Mouse (Mus musculus) embryo, embryonic 10 days (tissue): Measurements from ENCODE around the gene Pan3.

ENCODE experiments used
- DNase-seq: peaks from one replicate; pipeline ENCODE4 v3.0.0-alpha.2; 2015; ENCODE audit warnings: low spot score

Pan3 gene

GRCm38 (mm10) chr5:147429535-147430305 lies at the start of gene Pan3:
Gene Pan3 (plus strand): TSS chr5:147430161.
- DNase-seq: peak; percentile 91

GRCm38 (mm10) chr5:147381396-147381795 lies 48.6 kb upstream of the Pan3 start:
- no peak for DNase-seq

GRCm38 (mm10) chr5:147386865-147387264 lies 43.1 kb upstream of the Pan3 start:
- DNase-seq: no peak

GRCm38 (mm10) chr5:147388376-147389008 lies 41.5 kb upstream of the Pan3 start:
- no peak for DNase-seq

GRCm38 (mm10) chr5:147389052-147389451 lies 40.9 kb upstream of the Pan3 start:
- DNase-seq: no peak

- DNase-seq: no peak
Observed at GRCm38 (mm10) chr5:147390772-147391171, 39.2 kb upstream of the Pan3 start.

- DNase-seq: no peak
Observed at GRCm38 (mm10) chr5:147392667-147393213, 37.2 kb upstream of the Pan3 start.

GRCm38 (mm10) chr5:147395050-147395449 lies 34.9 kb upstream of the Pan3 start:
- DNase-seq: no peak

GRCm38 (mm10) chr5:147399843-147400504 lies 30.0 kb upstream of the Pan3 start, which contains the start of gene Flt3:
Gene Flt3 (minus strand): TSS chr5:147400489.
- peak; percentile 78 for DNase-seq

GRCm38 (mm10) chr5:147400505-147400979 lies 29.4 kb upstream of the Pan3 start:
- DNase-seq: no peak

GRCm38 (mm10) chr5:147401024-147401423 lies 28.9 kb upstream of the Pan3 start:
- DNase-seq: no peak

GRCm38 (mm10) chr5:147402505-147402904 lies 27.5 kb upstream of the Pan3 start:
- peak; percentile 72 for DNase-seq

GRCm38 (mm10) chr5:147406135-147406534 lies 23.8 kb upstream of the Pan3 start:
- no peak for DNase-seq

- peak; percentile 8 for DNase-seq
Observed at GRCm38 (mm10) chr5:147408731-147409130, 21.2 kb upstream of the Pan3 start.

GRCm38 (mm10) chr5:147410585-147410984 lies 19.4 kb upstream of the Pan3 start:
- no peak for DNase-seq

- no peak for DNase-seq
Observed at GRCm38 (mm10) chr5:147417986-147418385, 12.0 kb upstream of the Pan3 start.

GRCm38 (mm10) chr5:147418394-147419121 lies 11.4 kb upstream of the Pan3 start:
- DNase-seq: peak; percentile 67

- DNase-seq: no peak
Observed at GRCm38 (mm10) chr5:147423612-147424011, 6.3 kb upstream of the Pan3 start.

GRCm38 (mm10) chr5:147426048-147426805 lies 3.7 kb upstream of the Pan3 start:
- no peak for DNase-seq

- DNase-seq: peak; percentile 39
Observed at GRCm38 (mm10) chr5:147430361-147430935, 487 bp downstream of the Pan3 start.
